Mouse (Mus musculus) liver, embryonic 14.5 days (tissue): Measurements from ENCODE around the gene Tmem212. TPM values are rescaled to one million over a fixed set of nuclear protein-coding genes. Genes with fewer than 3 reads are reported as not detected.
A peak's percentile ranks its signal among the peaks of the same experiment; 100 is the strongest.

Experiments
- ATAC-seq: fragments of 200-750 bp; cut with Nextera tagmentation; 2 replicates; pipeline ENCODE4 v1.8.0; 2017; ENCODE audit warnings: moderate number of reproducible peaks, mild to moderate bottlenecking, moderate library complexity; ENCODE audit not compliant: insufficient read depth
- DNase-seq, 3 experiments: peaks; one replicate each; pipeline ENCODE4 v3.0.0-alpha.2; 2012 to 2013; ENCODE audit warnings: low read depth in 3 of 3, low spot score in 3 of 3
- H3K27ac ChIP-seq: fragments of 300-500 bp; sonication (generic); 2 replicates; pipeline ENCODE4 v1.5.1; 2014; ENCODE audit warnings: moderate library complexity, mild to moderate bottlenecking, control low read depth, inconsistent platforms
- H3K27me3 ChIP-seq: fragments of 300-500 bp; sonication (generic); 2 replicates; pipeline ENCODE4 v1.6.1; 2014; ENCODE audit warnings: mild to moderate bottlenecking, low read length, moderate library complexity; ENCODE audit not compliant: control insufficient read depth, insufficient read depth
- H3K36me3 ChIP-seq: fragments of 300-500 bp; sonication (generic); replicated peaks from 2 replicates; pipeline ENCODE4 v1.6.1; 2014; ENCODE audit warnings: low read depth; ENCODE audit not compliant: control insufficient read depth, insufficient read depth
- H3K4me1 ChIP-seq, 2 experiments: fragments of 200-500 bp in 1 of 2; fragments of 300-500 bp in 1 of 2; sonication (generic) in 1 of 2; replicated peaks; 2 replicates each; pipeline ENCODE4 v1.6.1; 2012 to 2014; ENCODE audit warnings: antibody characterized with exemption in 1 of 2, inconsistent platforms in 1 of 2, low read length in 1 of 2; ENCODE audit not compliant: control insufficient read depth in 2 of 2, insufficient read depth in 2 of 2
- H3K4me2 ChIP-seq: fragments of 300-500 bp; sonication (generic); 2 replicates; pipeline ENCODE4 v1.6.1; 2014; ENCODE audit warnings: low read depth, mild to moderate bottlenecking, control low read depth, moderate library complexity
- H3K4me3 ChIP-seq, 2 experiments: fragments of 200-500 bp in 1 of 2; fragments of 300-500 bp in 1 of 2; sonication (generic) in 1 of 2; 2 replicates each; pipeline ENCODE4 v1.5.1; 2012 to 2014; ENCODE audit warnings: low read depth in 2 of 2, low read length in 2 of 2, mild to moderate bottlenecking in 2 of 2, control low read depth in 1 of 2, inconsistent platforms in 1 of 2, moderate library complexity in 1 of 2; ENCODE audit not compliant: insufficient read depth in 1 of 2
- H3K9ac ChIP-seq: fragments of 300-500 bp; sonication (generic); replicated peaks from 2 replicates; pipeline ENCODE4 v1.6.1; 2014; ENCODE audit warnings: mild to moderate bottlenecking, control low read depth, moderate library complexity
- H3K9me3 ChIP-seq: fragments of 300-500 bp; sonication (generic); 2 replicates; pipeline ENCODE4 v1.6.1; 2016; ENCODE audit warnings: low read length, mixed read lengths; ENCODE audit not compliant: control insufficient read depth
- CTCF ChIP-seq: IDR thresholded peaks from 2 replicates; pipeline ENCODE4 v1.5.1; 2016; ENCODE audit warnings: antibody characterized with exemption, low read depth, control low read depth
- EP300 ChIP-seq: IDR thresholded peaks from 2 replicates; pipeline ENCODE4 v1.6.1; 2016; ENCODE audit warnings: antibody characterized with exemption, low read depth
- WGBS: fragments of 180-500 bp; shearing (Covaris S2); extraction: QIAGEN DNeasy Blood & Tissue Kit; methylation state at CpG from one replicate; pipeline ENCODE4 v1.1.7; 2014; ENCODE audit not compliant: insufficient replicate concordance; 5-methylcytosine and 5-hydroxymethylcytosine counted together
- polyA plus RNA-seq, 2 experiments: library from polyadenylated mRNA; depleted of rRNA in 1 of 2; stranded (reverse) in 1 of 2; unstranded in 1 of 2; fragments of >200 nt; fragmentation: Nextera tagmentation in 1 of 2; extraction: Ambion mirVana in 1 of 2; gene quantifications; 2 replicates each; pipeline versions ENCODE4 v1.2.1 to v1.2.3; 2012 to 2014

Gene Tmem212
- polyA plus RNA-seq, 2 experiments = not detected

GRCm38 (mm10) chr3:27898178-27898577 is 2.0 kb upstream of the Tmem212 start:
- peaks cover 3 to 19% of the 10 kb centered on the region in 2 experiments; a peak in 3 of 4 replicates for H3K4me1 ChIP-seq
- DNase-seq (no peak), ATAC-seq (no peak)
- H3K36me3 ChIP-seq = no peaks in the 10 kb centered on the region
- no peaks in the 10 kb centered on the region for H3K27me3 ChIP-seq
- 18% methylated on average over 10 of the region's 10 CpGs for WGBS
- no peak overlapping the region for H3K4me2 ChIP-seq
- no peak overlapping the region for H3K9ac ChIP-seq
- no peak overlapping the region for H3K27ac ChIP-seq
- TF ChIP-seq CTCF (no peak), EP300 (0 out of 2 replicates have a peak, but pooled peaks have one; percentile 21)
- H3K9me3 ChIP-seq = no peaks in the 10 kb centered on the region
- H3K4me3 ChIP-seq = no peak overlapping the region

- Histone ChIP-seq H3K4me3 (no peak overlapping the region), H3K27ac (no peak overlapping the region), H3K9ac (no peak overlapping the region), H3K9me3 (no peaks in the 10 kb centered on the region), H3K4me1 (no peaks in the 10 kb centered on the region), H3K4me2 (no peak overlapping the region), H3K36me3 (no peaks in the 10 kb centered on the region), H3K27me3 (no peaks in the 10 kb centered on the region)
- 47% methylated on average over 7 of the region's 7 CpGs for WGBS
- DNase-seq (no peak), ATAC-seq (no peak)
- TF ChIP-seq CTCF (no peak), EP300 (no peak)
Measured at GRCm38 (mm10) chr3:27886578-27886977, 9.6 kb downstream of the Tmem212 start.

GRCm38 (mm10) chr3:27885585-27885984 is 10.6 kb downstream of the Tmem212 start:
- DNase-seq = no peak
- Histone ChIP-seq H3K27me3 (no peaks in the 10 kb centered on the region), H3K4me3 (no peak overlapping the region), H3K4me1 (no peaks in the 10 kb centered on the region), H3K36me3 (no peaks in the 10 kb centered on the region), H3K9me3 (no peaks in the 10 kb centered on the region), H3K27ac (no peak overlapping the region), H3K4me2 (no peak overlapping the region), H3K9ac (no peak overlapping the region)
- TF ChIP-seq CTCF = no peak
- no peak for TF ChIP-seq EP300
- WGBS = 66% methylated on average over 6 of the region's 6 CpGs
- no peak for ATAC-seq

DNA sequence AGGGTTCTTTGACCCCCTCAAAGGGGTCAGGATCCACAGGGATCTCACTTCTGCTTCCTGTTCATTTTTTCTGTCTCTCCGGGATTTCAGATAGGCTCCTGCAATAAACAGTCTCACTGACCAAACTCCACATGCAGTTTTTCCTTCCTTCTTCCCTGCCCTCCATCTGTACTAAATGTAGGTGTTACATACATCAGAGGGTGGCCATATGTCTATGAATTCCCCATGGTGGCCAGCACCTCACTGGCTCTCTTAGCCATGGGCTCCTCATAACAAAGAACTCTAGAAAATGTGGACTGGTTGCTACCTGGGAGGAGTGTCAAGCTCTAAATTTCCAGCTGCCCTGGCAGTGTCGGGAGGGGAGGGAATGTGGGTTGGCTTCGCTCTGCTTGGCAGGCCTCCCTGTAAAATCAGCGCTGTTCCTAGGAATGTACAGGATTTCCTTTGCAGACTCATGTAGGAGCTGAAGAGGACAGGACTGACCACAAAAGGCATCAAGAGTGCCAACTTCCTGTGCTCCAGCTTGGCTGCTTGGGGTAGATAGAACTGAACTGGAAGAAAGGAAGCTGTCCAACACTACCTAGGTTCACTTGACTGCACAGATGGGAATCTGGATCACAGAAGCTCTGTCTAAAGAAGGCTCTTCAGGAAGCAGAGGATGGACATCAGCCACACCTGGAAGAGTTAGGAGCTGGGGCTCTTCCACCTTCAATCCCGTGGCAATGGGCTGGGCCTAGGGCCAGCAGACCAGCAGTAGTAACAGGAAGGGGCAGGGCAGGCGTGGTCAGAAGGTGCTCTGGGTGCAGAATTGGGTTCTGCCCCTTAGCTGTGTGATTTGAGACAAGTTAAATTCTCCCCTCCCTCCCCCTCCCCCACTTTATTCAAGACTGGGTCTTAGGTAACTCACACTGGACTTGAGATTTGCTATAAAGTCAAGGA is 14.0 kb downstream of the Tmem212 start:
- Histone ChIP-seq H3K9me3 (no peaks in the 10 kb centered on the region), H3K27me3 (no peaks in the 10 kb centered on the region), H3K27ac (no peak overlapping the region), H3K9ac (no peak overlapping the region), H3K36me3 (no peaks in the 10 kb centered on the region), H3K4me1 (no peaks in the 10 kb centered on the region), H3K4me3 (no peak overlapping the region), H3K4me2 (no peak overlapping the region)
- ATAC-seq = no peak
- WGBS = 39% methylated on average over 6 of the region's 6 CpGs
- TF ChIP-seq CTCF (no peak), EP300 (no peak)
- no peak for DNase-seq

DNA sequence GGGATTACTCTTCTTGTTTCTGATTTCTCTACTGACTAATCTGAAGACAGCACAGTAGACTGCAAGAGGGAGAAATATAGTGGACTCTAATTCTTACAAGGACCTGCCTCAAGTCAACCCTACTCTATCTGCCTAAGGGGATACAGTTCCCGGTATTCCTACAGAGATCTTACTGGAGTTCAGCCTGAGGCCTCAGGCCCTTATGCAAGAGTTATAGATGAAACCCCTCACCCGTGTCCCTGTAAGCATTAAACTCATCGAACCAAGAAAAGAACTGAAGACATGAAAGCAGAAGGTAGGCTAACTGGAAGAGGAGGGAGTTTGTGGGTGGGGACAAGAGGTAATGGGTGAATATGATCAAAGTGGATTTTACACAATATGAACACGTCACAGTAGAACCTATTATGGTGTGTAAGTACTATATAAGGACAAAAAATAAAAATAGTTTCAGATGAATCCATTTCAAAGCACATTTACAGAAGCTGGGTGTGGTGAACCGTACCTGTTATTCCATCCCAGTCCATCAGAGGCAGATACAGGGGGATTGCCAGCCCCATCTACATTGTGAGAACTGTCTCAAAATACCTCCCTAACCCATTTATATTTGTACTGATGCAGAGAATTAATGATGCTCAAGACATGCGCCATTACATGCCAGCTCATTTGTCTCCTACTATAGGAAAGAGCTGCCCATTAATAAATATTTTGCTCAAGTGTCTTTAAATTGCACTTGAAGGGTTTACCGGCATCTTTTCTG is 17.1 kb downstream of the Tmem212 start:
- H3K27ac ChIP-seq = no peak overlapping the region
- no peak overlapping the region for H3K9ac ChIP-seq
- H3K4me1 ChIP-seq = no peaks in the 10 kb centered on the region
- no peak for ATAC-seq
- no peaks in the 10 kb centered on the region for H3K36me3 ChIP-seq
- TF ChIP-seq EP300 = no peak
- no peak for TF ChIP-seq CTCF
- H3K9me3 ChIP-seq = no peaks in the 10 kb centered on the region
- H3K4me2 ChIP-seq = no peak overlapping the region
- no peak for DNase-seq
- H3K27me3 ChIP-seq = no peaks in the 10 kb centered on the region
- H3K4me3 ChIP-seq = no peak overlapping the region
- 59% methylated on average over 7 of the region's 7 CpGs for WGBS
